Mouse (Mus musculus) c-Kit-negative CD71-positive TER-119-positive erythroid progenitor cells, embryonic 14.5 days (primary cell): ENCODE results near the gene Arhgap42.

Source experiments
- DNase-seq: peaks from one replicate; pipeline ENCODE4 v3.0.0-alpha.2; 2013; ENCODE audit warnings: low read depth, low spot score

Arhgap42 gene

DNA sequence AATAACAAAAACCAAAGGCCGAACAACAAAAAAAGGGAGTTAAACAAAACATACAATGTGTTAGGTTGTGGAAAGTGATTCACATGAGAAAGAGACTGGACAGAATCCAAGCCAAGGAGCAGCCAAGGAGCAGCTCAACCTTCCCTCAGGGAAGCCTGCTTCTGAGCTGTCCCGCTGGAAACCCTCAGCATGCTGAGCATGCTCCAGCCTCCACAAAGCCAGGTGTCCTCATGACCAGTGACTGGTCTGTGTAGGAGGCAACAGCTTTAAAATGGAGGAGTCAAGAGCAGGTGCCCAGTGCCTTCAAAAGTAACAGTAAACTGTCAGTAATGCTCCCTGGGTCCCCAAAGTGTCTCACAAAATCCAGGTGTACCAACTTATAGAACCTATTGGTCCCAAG lies 28.4 kb downstream of the Arhgap42 start:
- no peak for DNase-seq

DNA sequence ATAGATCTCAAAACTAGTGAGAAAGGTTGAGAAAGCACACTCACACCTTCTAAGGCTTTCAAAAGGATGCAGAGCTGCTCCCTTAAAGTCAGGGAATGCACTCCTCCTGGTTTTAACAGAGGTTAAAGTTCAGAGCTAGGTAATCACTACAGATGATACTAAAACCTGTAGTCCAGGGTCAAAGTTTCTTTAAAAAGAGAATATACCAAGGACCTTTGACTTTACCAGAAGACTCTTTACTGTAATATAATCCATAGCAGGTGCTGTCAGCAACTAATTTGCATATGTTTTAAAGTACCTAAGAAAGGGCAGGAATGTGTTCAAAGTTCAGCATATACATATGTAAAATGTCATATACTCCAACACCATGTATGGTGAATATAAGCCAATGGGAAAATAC lies 30.7 kb downstream of the Arhgap42 start:
- no peak for DNase-seq

- DNase-seq: no peak
These were observed 31.6 kb downstream of the Arhgap42 start for GRCm38 (mm10) chr9:9207251-9207650.

- no peak for DNase-seq
These were observed 38.0 kb downstream of the Arhgap42 start for GRCm38 (mm10) chr9:9200827-9201388.

GRCm38 (mm10) chr9:9199170-9199841 lies 39.6 kb downstream of the Arhgap42 start:
- no peak for DNase-seq

DNA sequence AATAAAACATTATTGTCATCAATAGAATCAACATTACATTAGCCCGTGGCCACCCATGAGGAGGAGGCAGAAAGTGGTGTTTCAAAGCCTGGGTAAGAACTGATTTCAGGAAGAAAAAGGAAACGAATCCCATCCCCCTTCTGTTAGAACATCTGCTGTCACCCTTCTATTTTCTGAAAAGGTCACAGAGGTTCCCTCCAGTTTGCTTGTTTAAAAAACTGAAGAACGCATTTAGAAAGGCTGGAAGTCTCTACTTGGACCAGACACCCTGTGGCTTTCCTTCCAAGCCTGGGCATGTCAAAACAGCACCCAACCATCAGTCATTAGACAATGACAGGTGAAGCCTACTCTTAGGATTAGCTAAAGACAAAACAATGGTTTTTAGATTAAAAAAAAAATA lies 40.3 kb downstream of the Arhgap42 start:
- DNase-seq: no peak

DNA sequence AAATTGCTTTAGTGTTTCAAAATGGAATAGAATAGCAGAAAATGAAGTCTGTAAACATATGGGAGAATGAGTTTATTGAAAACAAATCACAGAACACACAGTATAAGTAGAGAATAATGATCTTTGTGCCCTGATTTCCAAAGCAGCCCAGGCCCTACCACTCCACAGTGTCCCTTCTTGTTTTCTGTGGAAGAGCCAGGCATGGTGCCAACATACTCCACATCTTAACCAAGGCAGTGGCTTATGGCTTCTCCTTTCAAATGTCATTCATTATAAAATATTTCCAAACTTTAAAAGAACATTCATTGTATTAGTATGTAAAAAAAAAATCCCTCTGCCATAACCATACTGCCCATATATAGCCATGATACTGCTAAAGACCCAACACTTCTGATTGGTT lies 42.9 kb downstream of the Arhgap42 start:
- no peak for DNase-seq

GRCm38 (mm10) chr9:9194496-9194895 lies 44.4 kb downstream of the Arhgap42 start:
- DNase-seq: no peak

GRCm38 (mm10) chr9:9192716-9193115 lies 46.2 kb downstream of the Arhgap42 start:
- DNase-seq: no peak

- DNase-seq: no peak
These were observed 48.1 kb downstream of the Arhgap42 start for GRCm38 (mm10) chr9:9190835-9191234.

GRCm38 (mm10) chr9:9188167-9188566 lies 50.7 kb downstream of the Arhgap42 start:
- no peak for DNase-seq

DNA sequence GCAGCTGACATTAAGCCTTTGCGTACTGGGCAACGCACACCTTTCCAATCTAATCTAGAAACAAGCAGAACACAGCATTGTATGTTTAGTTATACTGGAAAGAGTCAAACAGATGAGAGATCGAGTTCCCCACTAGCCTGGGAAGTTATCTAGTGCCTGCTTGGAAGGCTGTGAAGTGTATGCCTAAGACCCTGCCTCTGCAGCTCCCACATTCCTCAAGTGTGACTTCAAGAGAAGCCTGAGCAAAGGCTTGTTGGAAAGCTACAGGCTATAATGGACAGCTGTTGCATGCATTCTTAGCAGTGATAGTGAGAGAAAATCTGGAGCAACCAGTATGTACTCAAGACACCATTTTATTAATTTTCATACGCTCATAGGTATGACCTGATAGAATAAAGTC lies 61.2 kb downstream of the Arhgap42 start:
- no peak for DNase-seq

- DNase-seq: no peak
These were observed 64.0 kb downstream of the Arhgap42 start for GRCm38 (mm10) chr9:9174924-9175323.

GRCm38 (mm10) chr9:9174206-9174605 lies 64.7 kb downstream of the Arhgap42 start:
- DNase-seq: no peak

- no peak for DNase-seq
These were observed 65.8 kb downstream of the Arhgap42 start for GRCm38 (mm10) chr9:9173091-9173490.

- no peak for DNase-seq
These were observed 67.6 kb downstream of the Arhgap42 start for GRCm38 (mm10) chr9:9171146-9171816.

GRCm38 (mm10) chr9:9165641-9166063 lies 73.2 kb downstream of the Arhgap42 start:
- DNase-seq: no peak

GRCm38 (mm10) chr9:9160736-9161135 lies 78.2 kb downstream of the Arhgap42 start:
- no peak for DNase-seq

DNA sequence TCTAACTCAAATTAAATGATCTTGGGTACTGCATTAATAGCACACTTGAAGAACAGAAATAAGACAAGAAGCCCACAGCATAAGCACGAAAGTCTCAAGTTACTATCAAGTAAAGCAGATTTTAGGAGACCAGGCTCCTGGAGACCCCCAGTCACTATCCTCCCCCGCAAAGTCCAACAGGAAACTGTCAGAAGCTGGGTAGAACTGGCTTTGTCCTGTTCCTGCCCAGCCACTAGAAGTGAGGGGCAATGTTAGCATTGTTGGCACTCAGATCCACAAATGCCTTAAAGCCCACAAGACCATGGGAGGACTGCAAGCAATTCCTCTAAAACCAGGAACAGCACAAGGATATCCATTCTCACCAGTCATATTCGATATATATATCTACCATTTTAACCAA lies 80.7 kb downstream of the Arhgap42 start:
- DNase-seq: no peak

- DNase-seq: no peak
These were observed 81.5 kb downstream of the Arhgap42 start for GRCm38 (mm10) chr9:9157425-9157824.

DNA sequence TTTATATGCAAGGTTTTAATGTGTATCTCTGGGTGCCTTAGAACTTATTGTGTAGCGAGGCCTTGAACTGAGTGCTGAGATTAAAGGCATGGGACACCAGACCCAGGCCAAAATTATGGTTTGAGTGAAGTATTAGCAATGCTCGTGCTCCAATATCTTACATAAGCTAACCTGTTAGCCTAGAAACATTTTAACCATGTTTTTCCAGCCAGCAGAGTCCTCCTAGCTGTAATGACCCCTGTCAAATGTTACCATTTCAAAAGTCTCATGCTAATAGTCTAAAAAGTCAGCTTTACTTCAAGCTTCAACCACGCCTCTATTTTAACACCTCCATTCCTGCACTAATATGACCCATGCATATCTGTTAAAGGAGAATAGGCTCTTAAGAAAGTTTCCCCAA lies 84.3 kb downstream of the Arhgap42 start:
- no peak for DNase-seq

DNA sequence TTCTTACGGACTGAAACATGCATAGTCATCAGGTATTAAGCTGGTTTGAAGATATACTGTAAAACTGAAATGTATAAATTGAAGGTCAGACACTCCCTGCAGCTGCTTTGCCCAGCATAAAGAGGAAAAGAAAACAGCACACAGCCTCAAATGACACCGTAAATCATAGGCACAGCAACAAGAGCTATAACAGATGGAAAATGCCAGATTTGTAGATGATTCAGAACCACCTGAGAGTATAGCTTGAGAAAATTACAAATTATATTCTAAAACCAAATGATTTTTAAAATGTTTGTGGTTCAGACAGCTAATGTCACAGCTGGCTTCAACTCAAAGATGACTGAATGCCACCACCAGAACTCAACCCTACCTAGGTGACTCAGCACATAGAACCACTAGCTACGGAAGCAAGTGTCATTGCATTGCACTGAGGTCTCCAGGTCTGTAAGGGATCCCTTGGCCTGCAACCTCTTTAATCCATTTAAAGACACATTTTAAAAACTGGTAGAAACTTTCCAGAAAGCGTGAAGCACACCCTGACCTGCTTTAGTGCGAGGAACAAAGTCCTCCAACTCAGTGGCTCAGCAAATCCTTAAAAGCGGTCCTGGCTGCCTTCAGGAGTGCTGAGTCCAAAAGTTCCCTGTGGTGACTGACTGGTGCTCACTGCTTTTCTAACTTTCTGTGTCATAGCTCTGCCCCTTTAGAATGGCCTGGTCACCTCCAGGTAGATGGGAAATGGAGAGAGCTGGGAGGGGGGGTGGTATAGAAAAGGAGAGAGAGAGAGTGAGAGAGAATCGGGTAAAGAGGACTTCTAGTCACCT lies 94.4 kb downstream of the Arhgap42 start:
- no peak for DNase-seq
